In the genomic region with DNA sequence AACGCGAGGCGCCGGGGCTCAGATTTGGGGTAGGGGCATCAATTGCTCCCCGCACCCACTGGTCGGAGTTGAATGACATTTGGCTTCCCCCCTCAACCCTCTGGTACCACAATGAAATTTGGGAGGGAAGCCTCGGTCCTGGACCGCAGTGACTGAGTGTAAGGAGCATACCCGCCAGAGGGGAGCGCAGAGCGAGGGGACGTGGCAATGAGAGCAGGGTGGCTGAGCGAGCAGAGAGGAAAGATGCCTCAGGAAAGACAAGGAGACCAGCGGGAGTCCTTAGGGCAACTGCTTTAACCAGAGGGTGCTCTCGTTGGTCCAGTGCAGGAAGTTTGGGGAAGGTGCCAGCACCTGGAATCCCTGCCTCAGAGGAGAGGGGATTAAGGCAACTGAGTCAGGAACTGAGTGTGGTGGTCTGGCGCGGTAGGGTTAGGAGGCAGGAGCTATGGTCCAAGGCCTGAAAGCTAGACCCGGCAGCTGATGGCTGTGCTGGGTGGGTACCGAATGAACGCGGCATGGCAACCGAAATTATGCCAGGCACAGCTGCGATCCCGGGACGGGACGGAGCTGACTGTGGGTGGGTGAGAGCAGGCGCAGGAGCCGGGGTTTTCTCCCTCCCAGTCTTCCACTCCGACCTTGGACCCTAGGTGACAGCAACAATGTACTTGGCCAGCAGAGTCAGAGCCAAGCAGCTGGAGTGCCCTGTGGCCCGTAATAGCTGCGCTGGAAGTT, we compare ENCODE assay signal across 7 mouse cellular contexts. TPM values are rescaled to one million over a fixed set of nuclear protein-coding genes. Genes with fewer than 3 reads are reported as not detected.
DNase-seq lines count a peak whose midpoint lies in the region; ATAC-seq and TF ChIP-seq lines count a peak whose summit lies in the region.

No protein-coding gene starts in this region.

- no peak overlapping the region for H3K27ac ChIP-seq in thymus, adult 2 months (ENCODE audit: control insufficient read depth, insufficient read depth, low read length)
- peak overlapping the region; percentile 72 for H3K27ac ChIP-seq in heart, postnatal 0 days (ENCODE audit: low read depth)
- H3K27ac ChIP-seq in limb, embryonic 11.5 days (replicated peaks; ENCODE audit: low read depth, low read length) = no peak overlapping the region

- no peak for TF ChIP-seq POLR2A in thymus, adult 2 months (IDR thresholded peaks at IDR 0.05; ENCODE audit: control insufficient read depth, extremely low read depth, insufficient read depth, low read length, poor library complexity)

- H3K4me1 ChIP-seq in thymus, adult 2 months (replicated peaks; ENCODE audit: control insufficient read depth, insufficient read depth, low read length) = peaks cover 24% of the 10 kb centered on the region
- H3K4me1 ChIP-seq in heart, postnatal 0 days (ENCODE audit: control insufficient read depth, insufficient read depth) = peaks cover 41% of the 10 kb centered on the region
- peaks cover 30% of the 10 kb centered on the region for H3K4me1 ChIP-seq in limb, embryonic 11.5 days (ENCODE audit: control insufficient read depth, insufficient read depth, low read length)

- peaks cover 18% of the 10 kb centered on the region for H3K27me3 ChIP-seq in thymus, adult 2 months (ENCODE audit: control insufficient read depth, insufficient read depth, low read length)
- peaks cover 26% of the 10 kb centered on the region for H3K27me3 ChIP-seq in heart, postnatal 0 days (ENCODE audit: control insufficient read depth, insufficient read depth, low read length)
- peaks cover 41% of the 10 kb centered on the region for H3K27me3 ChIP-seq in limb, embryonic 11.5 days (ENCODE audit: control insufficient read depth, insufficient read depth, low read length)

- TF ChIP-seq CTCF in thymus, adult 2 months (IDR thresholded peaks at IDR 0.05; ENCODE audit: borderline replicate concordance, control insufficient read depth, extremely low read depth, insufficient read depth, low read length, poor library complexity) = no peak
- peak; percentile 26; the same call in 1 of the 2 replicates for TF ChIP-seq CTCF in heart, postnatal 0 days (IDR thresholded peaks at IDR 0.05; ENCODE audit: low read depth)

- no peak for TF ChIP-seq EP300 in heart, postnatal 0 days (IDR thresholded peaks at IDR 0.05; ENCODE audit: low read depth)

- peak overlapping the region; percentile 34 for H3K4me3 ChIP-seq in thymus, adult 2 months (ENCODE audit: control insufficient read depth, insufficient read depth, low read length)
- peak overlapping the region; percentile 53 for H3K4me3 ChIP-seq in heart, postnatal 0 days (ENCODE audit: low read depth, low read length)
- peak overlapping the region; percentile 38 for H3K4me3 ChIP-seq in limb, embryonic 11.5 days (ENCODE audit: low read depth, low read length)

- H3K36me3 ChIP-seq in thymus, adult 2 months (ENCODE audit: control insufficient read depth, insufficient read depth, low read length) = peaks cover 24% of the 10 kb centered on the region
- H3K36me3 ChIP-seq in heart, postnatal 0 days (replicated peaks; ENCODE audit: control insufficient read depth, insufficient read depth, low read length) = peaks cover 34% of the 10 kb centered on the region
- peaks cover 17% of the 10 kb centered on the region for H3K36me3 ChIP-seq in limb, embryonic 11.5 days (ENCODE audit: control insufficient read depth, insufficient read depth, low read length)

- peak; percentile 39; the same call in 1 of the 2 replicates for ATAC-seq in heart, postnatal 0 days (ENCODE audit: insufficient read depth, low read depth)
- peak; percentile 27 for ATAC-seq in limb, embryonic 11.5 days (ENCODE audit: insufficient number of reproducible peaks, low FRiP score, low TSS enrichment, low read depth)
- ATAC-seq in monocyte, adult 5-6 weeks (replicated peaks; ENCODE audit: insufficient number of reproducible peaks, low FRiP score, low TSS enrichment, poor library complexity, severe bottlenecking) = 0 out of 2 replicates have a peak, but pooled peaks have one; percentile 3
- ATAC-seq in erythroid progenitor cell, adult 5-6 weeks (replicated peaks; ENCODE audit: low FRiP score, poor library complexity, severe bottlenecking) = no peak

- WGBS in thymus, adult 2 months = 5% methylated on average over 31 of the region's 31 CpGs
- WGBS in heart, postnatal 0 days = 2% methylated on average over 31 of the region's 31 CpGs
- 3% methylated on average over 31 of the region's 31 CpGs for WGBS in limb, embryonic 11.5 days

- H3K9me3 ChIP-seq in heart, postnatal 0 days (replicated peaks; ENCODE audit: control insufficient read depth, low read length) = no peaks in the 10 kb centered on the region
- H3K9me3 ChIP-seq in limb, embryonic 11.5 days (ENCODE audit: control insufficient read depth, low read length) = no peaks in the 10 kb centered on the region

- H3K4me2 ChIP-seq in heart, postnatal 0 days (ENCODE audit: low read depth, low read length) = peak overlapping the region; percentile 66
- peak overlapping the region; percentile 77 for H3K4me2 ChIP-seq in limb, embryonic 11.5 days (ENCODE audit: low read depth, severe bottlenecking)

- no peak for DNase-seq in thymus, adult 2 months
- no peak for DNase-seq in thymus, postnatal 25 days
- peak; percentile 67 for DNase-seq in embryo, embryonic 10 days (ENCODE audit: low spot score)
- DNase-seq in heart, postnatal 0 days (ENCODE audit: low spot score) = peak; percentile 59
- peak; percentile 63 for DNase-seq in limb, embryonic 11.5 days (ENCODE audit: low spot score)

- H3K9ac ChIP-seq in heart, postnatal 0 days (replicated peaks; ENCODE audit: low read depth, low read length) = peak overlapping the region; percentile 58; the same call in 1 of the 2 replicates
- peak overlapping the region; percentile 73; the same call in 1 of the 2 replicates for H3K9ac ChIP-seq in limb, embryonic 11.5 days (ENCODE audit: low read length)

RNA-seq across cellular contexts. Expression of gene Mmp23, which starts 0.4 kb away (rescaled TPM):
- polyA plus RNA-seq in thymus, adult 2 months (2012; rRNA removed) = 17.0 and 17.8 TPM in 2 replicates
- total RNA-seq in heart, postnatal 0 days (2014; rRNA removed; ENCODE audit: low replicate concordance) = 66.6 and 76.6 TPM in 2 replicates
- polyA plus RNA-seq in heart, postnatal 0 days (2015; fragmentation: Nextera tagmentation; extraction: Ambion mirVana) = 49.8 and 49.9 TPM in 2 replicates
- polyA plus RNA-seq in limb, embryonic 11.5 days (2014; fragmentation: Nextera tagmentation; extraction: Ambion mirVana) = 11.3 and 12.2 TPM in 2 replicates
- total RNA-seq in monocyte, adult 5-6 weeks (2017) = not detected in 3 replicates
- total RNA-seq in erythroid progenitor cell, adult 5-6 weeks (2015; ENCODE audit: low replicate concordance) = not detected in 2 replicates
- total RNA-seq in erythroid progenitor cell, adult 5-6 weeks (2017; ENCODE audit: low replicate concordance) = not detected in 2 replicates

RNA-seq across cellular contexts. Expression of gene Gm10563, which starts 8.4 kb away (rescaled TPM):
- polyA plus RNA-seq in thymus, adult 2 months (2012; rRNA removed) = not detected in 2 replicates
- not detected in 2 replicates for total RNA-seq in heart, postnatal 0 days (2014; rRNA removed; ENCODE audit: low replicate concordance)
- polyA plus RNA-seq in heart, postnatal 0 days (2015; fragmentation: Nextera tagmentation; extraction: Ambion mirVana) = not detected in 2 replicates
- polyA plus RNA-seq in limb, embryonic 11.5 days (2014; fragmentation: Nextera tagmentation; extraction: Ambion mirVana) = not detected in 2 replicates
- not detected in 3 replicates for total RNA-seq in monocyte, adult 5-6 weeks (2017)
- not detected in 2 replicates for total RNA-seq in erythroid progenitor cell, adult 5-6 weeks (2015; ENCODE audit: low replicate concordance)
- total RNA-seq in erythroid progenitor cell, adult 5-6 weeks (2017; ENCODE audit: low replicate concordance) = not detected in 2 replicates

RNA-seq across cellular contexts. Expression of gene Mib2, which starts 15.4 kb away (rescaled TPM):
- 91.2 and 99.7 TPM in 2 replicates for polyA plus RNA-seq in thymus, adult 2 months (2012; rRNA removed)
- 27.3 and 30.4 TPM in 2 replicates for total RNA-seq in heart, postnatal 0 days (2014; rRNA removed; ENCODE audit: low replicate concordance)
- polyA plus RNA-seq in heart, postnatal 0 days (2015; fragmentation: Nextera tagmentation; extraction: Ambion mirVana) = 9.9 and 12.1 TPM in 2 replicates
- polyA plus RNA-seq in limb, embryonic 11.5 days (2014; fragmentation: Nextera tagmentation; extraction: Ambion mirVana) = 16.0 and 16.6 TPM in 2 replicates
- 14.3 to 35.4 TPM (median 16.5 TPM) in 3 replicates for total RNA-seq in monocyte, adult 5-6 weeks (2017)
- total RNA-seq in erythroid progenitor cell, adult 5-6 weeks (2015; ENCODE audit: low replicate concordance) = 0.84 and 2.9 TPM in 2 replicates
- total RNA-seq in erythroid progenitor cell, adult 5-6 weeks (2017; ENCODE audit: low replicate concordance) = 3.2 and 6.6 TPM in 2 replicates

RNA-seq across cellular contexts. Expression of gene Cdk11b, which starts 29.0 kb away (rescaled TPM):
- 34.4 and 42.1 TPM in 2 replicates for polyA plus RNA-seq in thymus, adult 2 months (2012; rRNA removed)
- total RNA-seq in heart, postnatal 0 days (2014; rRNA removed; ENCODE audit: low replicate concordance) = 8.7 and 15.3 TPM in 2 replicates
- polyA plus RNA-seq in heart, postnatal 0 days (2015; fragmentation: Nextera tagmentation; extraction: Ambion mirVana) = 36.8 TPM in 2 replicates
- 69.4 and 79.9 TPM in 2 replicates for polyA plus RNA-seq in limb, embryonic 11.5 days (2014; fragmentation: Nextera tagmentation; extraction: Ambion mirVana)
- total RNA-seq in monocyte, adult 5-6 weeks (2017) = 145 to 205 TPM (median 169 TPM) in 3 replicates
- 28.5 and 59.5 TPM in 2 replicates for total RNA-seq in erythroid progenitor cell, adult 5-6 weeks (2015; ENCODE audit: low replicate concordance)
- 53.6 and 56.3 TPM in 2 replicates for total RNA-seq in erythroid progenitor cell, adult 5-6 weeks (2017; ENCODE audit: low replicate concordance)

RNA-seq across cellular contexts. Expression of gene Fndc10, which starts 40.5 kb away (rescaled TPM):
- polyA plus RNA-seq in thymus, adult 2 months (2012; rRNA removed) = 17.4 and 18.5 TPM in 2 replicates
- total RNA-seq in heart, postnatal 0 days (2014; rRNA removed; ENCODE audit: low replicate concordance) = 4.1 and 9.7 TPM in 2 replicates
- polyA plus RNA-seq in heart, postnatal 0 days (2015; fragmentation: Nextera tagmentation; extraction: Ambion mirVana) = 1.8 and 2.1 TPM in 2 replicates
- polyA plus RNA-seq in limb, embryonic 11.5 days (2014; fragmentation: Nextera tagmentation; extraction: Ambion mirVana) = 2.0 and 2.1 TPM in 2 replicates
- 0.21 to 0.68 TPM (median 0.48 TPM) in 3 replicates for total RNA-seq in monocyte, adult 5-6 weeks (2017)
- total RNA-seq in erythroid progenitor cell, adult 5-6 weeks (2015; ENCODE audit: low replicate concordance) = not detected in 2 replicates
- not detected in 2 replicates for total RNA-seq in erythroid progenitor cell, adult 5-6 weeks (2017; ENCODE audit: low replicate concordance)

Comparison
In these comparisons a context has a peak if more than half of its experiments do, and no peak if none do; other contexts are left out.
1. DNase-seq: peak in embryo, embryonic 10 days (single experiment), heart, postnatal 0 days (single experiment) and limb, embryonic 11.5 days (single experiment); none in thymus, adult 2 months (single experiment) and thymus, postnatal 25 days (single experiment).
2. RNA of gene Mmp23, which starts 0.4 kb away (total RNA-seq): 66.6 to 76.6 TPM in heart, postnatal 0 days; not detected in monocyte, adult 5-6 weeks and not detected in erythroid progenitor cell, adult 5-6 weeks; every median in the first group is over 10 times any median in the second.
3. Peak in every context shown above with its lines, with median percentiles within 50 percentile points of each other: H3K4me3 ChIP-seq.